In the genomic region with DNA sequence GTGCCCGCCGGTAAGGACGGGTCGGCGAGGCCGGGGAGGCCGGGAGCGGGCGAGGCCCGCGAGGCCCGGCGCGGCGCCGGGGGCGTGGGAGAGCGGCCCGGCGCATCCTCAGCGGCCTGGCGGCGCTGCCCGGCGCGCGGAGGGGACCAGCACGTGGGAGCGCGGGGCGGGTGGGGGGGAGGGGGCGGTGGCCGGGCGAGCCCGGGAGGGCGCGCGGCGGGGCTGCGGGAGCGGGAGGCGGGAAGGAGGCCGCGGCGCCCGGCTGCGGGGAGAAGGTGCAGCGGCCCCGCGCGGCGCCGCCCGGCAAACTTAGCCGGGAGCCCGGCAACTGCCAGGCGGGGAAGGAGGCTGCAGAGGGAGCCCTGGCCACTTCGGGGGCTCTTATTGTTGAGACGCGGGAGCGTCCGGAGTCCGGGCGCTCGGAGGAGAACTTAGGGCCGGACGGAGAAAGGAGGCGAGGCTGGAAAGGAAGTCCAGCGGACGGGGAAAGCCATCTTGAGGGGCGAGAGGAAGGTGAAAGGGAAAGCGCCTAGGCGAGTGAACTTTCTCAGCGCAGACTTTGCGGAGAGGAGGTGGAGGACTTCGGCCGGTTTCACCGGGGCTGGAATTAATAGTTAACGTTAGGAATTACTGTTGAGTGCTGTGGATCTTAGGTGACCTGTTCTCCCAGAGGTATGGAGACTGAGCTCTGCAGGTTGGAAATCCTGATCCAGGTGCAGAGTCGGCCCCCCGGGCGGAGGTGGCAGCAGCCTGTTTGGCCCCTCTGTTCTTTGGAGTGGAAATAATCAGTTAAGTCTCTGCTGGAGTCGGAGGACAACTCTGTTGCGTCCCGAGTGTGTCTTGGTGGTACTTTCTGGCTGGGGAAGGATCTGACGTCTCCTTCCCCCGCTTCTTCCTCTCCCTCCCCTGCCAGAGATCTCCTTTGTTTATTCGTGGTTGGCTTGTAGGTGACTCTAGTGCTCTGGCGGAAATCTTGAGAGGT, we compare ENCODE assay signal across 8 mouse cellular contexts. TPM values are rescaled to one million over a fixed set of nuclear protein-coding genes. Genes with fewer than 3 reads are reported as not detected.
DNase-seq lines count a peak whose midpoint lies in the region; ATAC-seq and TF ChIP-seq lines count a peak whose summit lies in the region.

No protein-coding gene starts in this region.

- WGBS in forebrain, embryonic 16.5 days: 1% methylated on average over 69 of the region's 89 CpGs

- peak overlapping the region; percentile 88 for H3K9ac ChIP-seq in forebrain, embryonic 16.5 days (replicated peaks; ENCODE audit: low read depth, low read length)

- H3K36me3 ChIP-seq in G1E (replicated peaks): peaks cover 27% of the 10 kb centered on the region
- H3K36me3 ChIP-seq in forebrain, embryonic 16.5 days (ENCODE audit: control insufficient read depth, insufficient read depth): peaks cover 8% of the 10 kb centered on the region

- H3K4me3 ChIP-seq in G1E (ENCODE audit: low read depth, low read length): peak overlapping the region; percentile 85
- H3K4me3 ChIP-seq in forebrain, embryonic 16.5 days (replicated peaks; ENCODE audit: low read length): peak overlapping the region; percentile 77

- no peak for TF ChIP-seq CTCF in G1E (IDR thresholded peaks at IDR 0.05; ENCODE audit: low read depth, low read length)

- H3K4me1 ChIP-seq in G1E (ENCODE audit: insufficient read depth, low read depth, low read length): peaks cover 17% of the 10 kb centered on the region
- peaks cover 15% of the 10 kb centered on the region for H3K4me1 ChIP-seq in forebrain, embryonic 16.5 days (replicated peaks; ENCODE audit: control insufficient read depth, insufficient read depth, low read length)

- H3K27ac ChIP-seq in forebrain, embryonic 16.5 days (ENCODE audit: low read length): peak overlapping the region; percentile 92

- H3K9me3 ChIP-seq in G1E (replicated peaks): no peaks in the 10 kb centered on the region
- no peaks in the 10 kb centered on the region for H3K9me3 ChIP-seq in forebrain, embryonic 16.5 days (ENCODE audit: control insufficient read depth, low read length)

- peak; percentile 62 for ATAC-seq in G1E (ENCODE audit: extremely low read depth, insufficient number of reproducible peaks, low FRiP score, poor library complexity, severe bottlenecking)
- ATAC-seq in cerebellum, adult (ENCODE audit: insufficient number of reproducible peaks, low FRiP score, low TSS enrichment): peak; percentile 15
- ATAC-seq in forebrain, embryonic 16.5 days: peak; percentile 60

- no peaks in the 10 kb centered on the region for H3K27me3 ChIP-seq in G1E (ENCODE audit: insufficient read depth, low read length)
- H3K27me3 ChIP-seq in forebrain, embryonic 16.5 days (replicated peaks; ENCODE audit: control insufficient read depth, insufficient read depth, low read length): no peaks in the 10 kb centered on the region

- peak; percentile 63 for DNase-seq in G1E (ENCODE audit: low spot score)
- peak; percentile 55 for DNase-seq in heart, postnatal 4 days
- DNase-seq in layer of hippocampus, postnatal 10 days (ENCODE audit: low spot score in 2 of 2): peak; percentile 38 to 56
- peak; percentile 55 for DNase-seq in lung, postnatal 14 days
- peak; percentile 54 for DNase-seq in ovary, postnatal 36 days (ENCODE audit: low spot score)
- peak; percentile 74 for DNase-seq in thymus, postnatal 25 days

- H3K4me2 ChIP-seq in forebrain, embryonic 16.5 days (ENCODE audit: low read length): peak overlapping the region; percentile 74

RNA-seq across cellular contexts. Expression of a gene that starts 0.8 kb away (rescaled TPM):
- total RNA-seq in G1E (2014; fragmentation: Nextera tagmentation): 75.3 and 75.6 TPM in 2 replicates
- 47.9 and 56.9 TPM in 2 replicates for total RNA-seq in G1E (2017)
- polyA plus RNA-seq in G1E (2012): 67.3 and 83.8 TPM in 2 replicates
- 15.5 and 23.1 TPM in 2 replicates for polyA plus RNA-seq in forebrain, embryonic 16.5 days (2015; fragmentation: Nextera tagmentation; extraction: Ambion mirVana)
- total RNA-seq in heart, postnatal 4 days (2021): 10 to 100 TPM; 28.0 TPM
- total RNA-seq in layer of hippocampus, postnatal 10 days (2021): 10 to 100 TPM; 22.8 to 28.0 TPM

Comparison
In these comparisons a context has a peak if more than half of its experiments do, and no peak if none do; other contexts are left out.
1. Peak in every context shown above with its lines: DNase-seq, ATAC-seq, H3K4me3 ChIP-seq and H3K27ac ChIP-seq.